Mouse (Mus musculus): ENCODE data around the gene Sncb. TPM values are rescaled to one million over a fixed set of nuclear protein-coding genes. Genes with fewer than 3 reads are reported as not detected.
"Not testable (repeated sequence)": the region's sequence is repeated elsewhere in the genome, so short reads cannot be mapped to it uniquely, and the experiment has no call there.

Sncb gene
- total and polyA plus RNA-seq, 2 experiments from 2014 or later = not detected

GRCm38 (mm10) chr13:54789561-54790397 is 23.4 kb upstream of the Sncb start:
- 2% methylated on average over 33 of the region's 38 CpGs for WGBS
- no peak overlapping the region for H3K27ac ChIP-seq (ENCODE audit: low read depth)

DNA sequence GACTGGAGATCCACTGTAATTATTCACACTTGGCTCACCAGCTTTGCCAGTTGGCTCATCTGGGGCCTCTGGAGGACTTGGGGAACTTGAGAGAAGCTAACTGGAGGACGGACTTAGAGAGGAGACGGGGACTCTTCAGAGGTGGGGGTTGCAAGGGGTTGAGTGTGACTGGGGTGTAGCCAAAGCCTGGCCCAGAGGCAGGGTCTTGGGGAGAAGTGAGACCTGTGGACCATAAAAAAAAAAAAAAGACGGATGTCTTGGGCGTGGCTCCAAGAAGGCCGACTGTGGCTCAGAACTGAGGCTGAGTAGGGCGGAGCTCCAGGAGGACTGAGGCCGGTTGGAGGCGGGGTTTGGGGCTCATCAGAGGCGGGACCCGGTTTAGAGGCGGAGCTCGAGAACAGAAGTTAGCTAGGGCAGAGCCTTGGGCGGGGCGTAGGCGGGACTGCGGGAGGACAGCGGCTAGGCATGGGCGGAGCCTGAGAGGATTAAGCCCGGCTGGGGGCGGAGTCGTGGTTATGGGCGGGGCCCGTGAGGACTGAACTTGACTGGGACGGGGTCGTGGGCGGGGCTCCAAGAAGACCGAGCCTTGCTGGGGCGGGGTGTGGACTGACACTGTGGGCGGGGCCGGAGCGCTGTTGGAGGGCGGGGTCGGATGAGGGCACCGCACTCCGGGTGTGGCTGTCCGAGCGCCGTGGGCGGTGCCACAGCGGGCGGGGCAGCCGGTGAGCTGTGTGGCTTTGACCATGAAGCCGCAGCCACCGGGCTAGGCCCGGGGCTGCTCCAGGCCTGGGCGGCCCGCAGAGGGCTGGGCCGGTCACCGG is 22.6 kb upstream of the Sncb start, which contains the start of gene Tspan17:
Gene Tspan17 (plus strand): TSS at position 638 of the 821 bp plus-strand sequence.
- peak within 1 kb of the TSS; percentile 94 for H3K4me2 ChIP-seq (ENCODE audit: low read depth, low read length)
- H3K4me1 ChIP-seq (ENCODE audit: control insufficient read depth, insufficient read depth) = peaks cover 10% of the 10 kb centered on the region
- 2% methylated on average over 46 of the region's 49 CpGs for WGBS
- DNase-seq (ENCODE audit: low spot score) = peak; percentile 84
- ATAC-seq (ENCODE audit: insufficient read depth, low read depth) = peak; percentile 85
- TF ChIP-seq CTCF (IDR thresholded peaks at IDR 0.05; ENCODE audit: low read depth) = no peak
- TF ChIP-seq EP300 (IDR thresholded peaks at IDR 0.05; ENCODE audit: low read depth) = no peak
- H3K9ac ChIP-seq (replicated peaks; ENCODE audit: low read depth, low read length) = peak within 1 kb of the TSS; percentile 38; the same call in 1 of the 2 replicates
- H3K4me3 ChIP-seq (ENCODE audit: low read depth, low read length) = peak within 1 kb of the TSS; percentile 66
- H3K36me3 ChIP-seq (replicated peaks; ENCODE audit: control insufficient read depth, insufficient read depth, low read length) = no peaks in the 10 kb centered on the region
- no peaks in the 10 kb centered on the region for H3K9me3 ChIP-seq (replicated peaks; ENCODE audit: control insufficient read depth, low read length)
- peaks cover 26% of the 10 kb centered on the region for H3K27me3 ChIP-seq (ENCODE audit: control insufficient read depth, insufficient read depth, low read length)
- no peak within 1 kb of the TSS for H3K27ac ChIP-seq (ENCODE audit: low read depth)

More at GRCm38 (mm10) chr13:54789561-54790397, 23.4 kb upstream of the Sncb start:
- Histone ChIP-seq H3K9ac (replicated peaks; ENCODE audit: low read depth, low read length) (peak overlapping the region; percentile 38; the same call in 1 of the 2 replicates), H3K36me3 (replicated peaks; ENCODE audit: control insufficient read depth, insufficient read depth, low read length) (no peaks in the 10 kb centered on the region), H3K9me3 (replicated peaks; ENCODE audit: control insufficient read depth, low read length) (no peaks in the 10 kb centered on the region), H3K4me2 (ENCODE audit: low read depth, low read length) (peak overlapping the region; percentile 94), H3K4me1 (ENCODE audit: control insufficient read depth, insufficient read depth) (peaks cover 10% of the 10 kb centered on the region), H3K27me3 (ENCODE audit: control insufficient read depth, insufficient read depth, low read length) (peaks cover 26% of the 10 kb centered on the region), H3K4me3 (ENCODE audit: low read depth, low read length) (peak overlapping the region; percentile 66)
- no peak for TF ChIP-seq CTCF (IDR thresholded peaks at IDR 0.05; ENCODE audit: low read depth)
- no peak for TF ChIP-seq EP300 (IDR thresholded peaks at IDR 0.05; ENCODE audit: low read depth)
- ATAC-seq (ENCODE audit: insufficient read depth, low read depth) = peak; percentile 34; the same call in 1 of the 2 replicates
- DNase-seq (ENCODE audit: low spot score) = peak; percentile 16

GRCm38 (mm10) chr13:54787591-54787990 is 21.2 kb upstream of the Sncb start:
- 26% methylated on average over 2 of the region's 2 CpGs for WGBS
- not testable (repeated sequence) for H3K36me3 ChIP-seq (replicated peaks; ENCODE audit: control insufficient read depth, insufficient read depth, low read length); H3K4me3 ChIP-seq (ENCODE audit: low read depth, low read length); DNase-seq (ENCODE audit: low spot score); H3K4me1 ChIP-seq (ENCODE audit: control insufficient read depth, insufficient read depth); H3K27ac ChIP-seq (ENCODE audit: low read depth); H3K4me2 ChIP-seq (ENCODE audit: low read depth, low read length); ATAC-seq (ENCODE audit: insufficient read depth, low read depth); H3K9ac ChIP-seq (replicated peaks; ENCODE audit: low read depth, low read length); H3K9me3 ChIP-seq (replicated peaks; ENCODE audit: control insufficient read depth, low read length)
- H3K27me3 ChIP-seq (ENCODE audit: control insufficient read depth, insufficient read depth, low read length) = peaks cover 26% of the 10 kb centered on the region

DNA sequence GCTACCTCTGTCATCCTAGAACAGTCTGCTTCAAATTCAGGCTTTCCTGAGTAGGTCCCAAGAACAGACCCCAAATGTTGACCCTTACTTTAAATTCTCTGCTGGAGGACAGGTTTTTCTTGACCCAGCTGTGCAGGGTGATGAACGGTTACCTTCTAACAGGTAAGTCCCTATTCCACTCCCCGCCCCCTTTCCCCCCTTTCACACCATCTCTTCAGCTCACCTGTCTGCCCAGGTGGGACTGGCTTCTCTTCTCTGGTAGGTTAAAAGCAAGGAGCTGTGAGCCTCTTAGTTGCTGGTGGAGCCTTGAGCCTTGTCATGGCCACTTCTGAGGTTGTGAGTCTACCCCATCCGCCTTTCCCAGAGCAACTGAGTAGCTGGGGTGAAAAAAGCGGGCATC is 17.3 kb upstream of the Sncb start, which contains the start of gene Eif4e1b:
Gene Eif4e1b (plus strand): TSS at position 301 of the 400 bp plus-strand sequence.
- Histone ChIP-seq H3K27ac (ENCODE audit: low read depth) (no peak within 1 kb of the TSS), H3K4me2 (ENCODE audit: low read depth, low read length) (no peak within 1 kb of the TSS), H3K4me1 (ENCODE audit: control insufficient read depth, insufficient read depth) (no peaks in the 10 kb centered on the region), H3K27me3 (ENCODE audit: control insufficient read depth, insufficient read depth, low read length) (0 out of 2 replicates have a peak, but pooled peaks cover 4% of the 10 kb centered on the region), H3K9ac (replicated peaks; ENCODE audit: low read depth, low read length) (no peak within 1 kb of the TSS), H3K9me3 (replicated peaks; ENCODE audit: control insufficient read depth, low read length) (no peaks in the 10 kb centered on the region), H3K36me3 (replicated peaks; ENCODE audit: control insufficient read depth, insufficient read depth, low read length) (no peaks in the 10 kb centered on the region), H3K4me3 (ENCODE audit: low read depth, low read length) (no peak within 1 kb of the TSS)
- WGBS = 68% methylated on average over 4 of the region's 4 CpGs
- no peak for DNase-seq (ENCODE audit: low spot score)
- no peak for ATAC-seq (ENCODE audit: insufficient read depth, low read depth)
- TF ChIP-seq CTCF (IDR thresholded peaks at IDR 0.05; ENCODE audit: low read depth) = no peak
- TF ChIP-seq EP300 (IDR thresholded peaks at IDR 0.05; ENCODE audit: low read depth) = no peak

DNA sequence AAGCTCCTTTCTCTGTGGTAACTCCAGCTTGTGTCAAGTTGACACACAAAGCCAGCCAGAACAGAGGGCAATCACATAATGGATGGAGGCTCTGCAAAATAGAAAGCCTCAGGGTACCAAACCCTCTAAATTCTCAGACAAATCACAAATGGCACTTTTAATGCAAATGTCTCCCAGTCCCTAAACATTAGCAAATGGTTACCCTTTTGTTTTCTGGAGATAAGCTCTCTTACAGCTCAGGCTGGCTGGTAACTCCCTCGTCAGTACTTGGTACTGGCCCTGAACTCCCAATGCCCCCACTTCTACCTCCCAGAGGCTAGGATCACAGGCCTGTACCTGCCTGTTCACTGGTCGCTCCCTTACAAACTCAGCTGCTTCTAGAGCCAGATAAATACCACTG is 16.8 kb upstream of the Sncb start:
- Histone ChIP-seq H3K36me3 (replicated peaks; ENCODE audit: control insufficient read depth, insufficient read depth, low read length) (no peaks in the 10 kb centered on the region), H3K27me3 (ENCODE audit: control insufficient read depth, insufficient read depth, low read length) (no peaks in the 10 kb centered on the region), H3K9me3 (replicated peaks; ENCODE audit: control insufficient read depth, low read length) (no peaks in the 10 kb centered on the region), H3K4me3 (ENCODE audit: low read depth, low read length) (no peak overlapping the region), H3K9ac (replicated peaks; ENCODE audit: low read depth, low read length) (no peak overlapping the region), H3K27ac (ENCODE audit: low read depth) (no peak overlapping the region), H3K4me1 (ENCODE audit: control insufficient read depth, insufficient read depth) (no peaks in the 10 kb centered on the region), H3K4me2 (ENCODE audit: low read depth, low read length) (no peak overlapping the region)
- ATAC-seq (ENCODE audit: insufficient read depth, low read depth) (no peak), DNase-seq (ENCODE audit: low spot score) (no peak)
- TF ChIP-seq CTCF (IDR thresholded peaks at IDR 0.05; ENCODE audit: low read depth) (no peak), EP300 (IDR thresholded peaks at IDR 0.05; ENCODE audit: low read depth) (no peak)
- 36% methylated on average over 2 of the region's 2 CpGs for WGBS
